Mouse (Mus musculus) liver, embryonic 16.5 days (tissue): ENCODE data around the gene Dnah14. TPM values are rescaled to one million over a fixed set of nuclear protein-coding genes. Genes with fewer than 3 reads are reported as not detected.

Experiments used
- ATAC-seq: fragments of 200-750 bp; cut with Nextera tagmentation; 2 replicates; pipeline ENCODE4 v1.8.0; 2017; ENCODE audit warnings: low read depth, mild to moderate bottlenecking, moderate number of reproducible peaks, moderate library complexity
- H3K27ac ChIP-seq: fragments of 300-500 bp; sonication (generic); 2 replicates; pipeline ENCODE4 v1.5.1; 2014; ENCODE audit warnings: mild to moderate bottlenecking, low read length
- H3K27me3 ChIP-seq: fragments of 300-500 bp; sonication (generic); 2 replicates; pipeline ENCODE4 v1.6.1; 2014; ENCODE audit warnings: low read depth, low read length, mixed read lengths; ENCODE audit not compliant: control insufficient read depth, insufficient read depth
- H3K36me3 ChIP-seq: fragments of 300-500 bp; sonication (generic); 2 replicates; pipeline ENCODE4 v1.6.1; 2014; ENCODE audit warnings: mild to moderate bottlenecking; ENCODE audit not compliant: control insufficient read depth, insufficient read depth
- H3K4me1 ChIP-seq: fragments of 300-500 bp; sonication (generic); 2 replicates; pipeline ENCODE4 v1.6.1; 2014; ENCODE audit warnings: low read depth, low read length, mixed read lengths; ENCODE audit not compliant: control insufficient read depth
- H3K4me2 ChIP-seq: fragments of 300-500 bp; sonication (generic); 2 replicates; pipeline ENCODE4 v1.6.1; 2014; ENCODE audit warnings: low read depth, low read length, mixed read lengths
- H3K4me3 ChIP-seq: fragments of 300-500 bp; sonication (generic); 2 replicates; pipeline ENCODE4 v1.5.1; 2014; ENCODE audit warnings: low read depth, mild to moderate bottlenecking, low read length
- H3K9ac ChIP-seq: fragments of 300-500 bp; sonication (generic); 2 replicates; pipeline ENCODE4 v1.6.1; 2014; ENCODE audit warnings: low read depth, low read length
- H3K9me3 ChIP-seq: fragments of 300-500 bp; sonication (generic); replicated peaks from 2 replicates; pipeline ENCODE4 v1.6.1; 2016; ENCODE audit warnings: low read length; ENCODE audit not compliant: control insufficient read depth
- WGBS: fragments of 180-500 bp; shearing (Covaris S2); extraction: QIAGEN DNeasy Blood & Tissue Kit; methylation state at CpG from one replicate; pipeline ENCODE4 v1.1.7; 2014; ENCODE audit not compliant: insufficient replicate concordance; 5-methylcytosine and 5-hydroxymethylcytosine counted together
- polyA plus RNA-seq: library from polyadenylated mRNA; unstranded; fragments of >200 nt; fragmentation: Nextera tagmentation; extraction: Ambion mirVana; gene quantifications from 2 replicates; pipeline ENCODE4 v1.2.1, GENCODE M21; 2015

Dnah14 gene
- polyA plus RNA-seq, 1 experiment from 2014 or later: 2.3 TPM

GRCm38 (mm10) chr1:181799911-181800310 is 223.6 kb downstream of the Dnah14 start:
- Histone ChIP-seq H3K27me3 (no peaks in the 10 kb centered on the region), H3K4me1 (no peaks in the 10 kb centered on the region), H3K9me3 (no peaks in the 10 kb centered on the region), H3K4me2 (no peak overlapping the region), H3K27ac (no peak overlapping the region), H3K9ac (no peak overlapping the region), H3K36me3 (no peaks in the 10 kb centered on the region), H3K4me3 (no peak overlapping the region)
- no peak for ATAC-seq
- 67% methylated on average over 3 of the region's 3 CpGs for WGBS

- Histone ChIP-seq H3K4me3 (no peak overlapping the region), H3K27ac (no peak overlapping the region), H3K27me3 (no peaks in the 10 kb centered on the region), H3K9me3 (no peaks in the 10 kb centered on the region), H3K4me1 (no peaks in the 10 kb centered on the region), H3K4me2 (no peak overlapping the region), H3K36me3 (no peaks in the 10 kb centered on the region), H3K9ac (no peak overlapping the region)
- ATAC-seq: no peak
- WGBS: 61% methylated on average over 4 of the region's 4 CpGs
Observed at GRCm38 (mm10) chr1:181800667-181801066, 224.3 kb downstream of the Dnah14 start.

GRCm38 (mm10) chr1:181811481-181812223 is 235.3 kb downstream of the Dnah14 start:
- no peaks in the 10 kb centered on the region for H3K9me3 ChIP-seq
- no peak overlapping the region for H3K9ac ChIP-seq
- H3K27ac ChIP-seq: no peak overlapping the region
- WGBS: 86% methylated on average over 18 of the region's 18 CpGs
- no peaks in the 10 kb centered on the region for H3K4me1 ChIP-seq
- H3K4me3 ChIP-seq: no peak overlapping the region
- H3K36me3 ChIP-seq: peaks cover 29% of the 10 kb centered on the region
- H3K4me2 ChIP-seq: no peak overlapping the region
- no peaks in the 10 kb centered on the region for H3K27me3 ChIP-seq
- no peak for ATAC-seq

GRCm38 (mm10) chr1:181826716-181827115 is 250.4 kb downstream of the Dnah14 start:
- 95% methylated on average over 7 of the region's 7 CpGs for WGBS
- Histone ChIP-seq H3K36me3 (peaks cover 90% of the 10 kb centered on the region), H3K27me3 (no peaks in the 10 kb centered on the region), H3K9ac (no peak overlapping the region), H3K4me3 (no peak overlapping the region), H3K4me1 (no peaks in the 10 kb centered on the region), H3K27ac (no peak overlapping the region), H3K4me2 (no peak overlapping the region), H3K9me3 (no peaks in the 10 kb centered on the region)
- no peak for ATAC-seq

- Histone ChIP-seq H3K4me1 (no peaks in the 10 kb centered on the region), H3K4me2 (no peak overlapping the region), H3K9ac (no peak overlapping the region), H3K36me3 (peaks cover 91% of the 10 kb centered on the region), H3K27me3 (no peaks in the 10 kb centered on the region), H3K4me3 (no peak overlapping the region), H3K9me3 (no peaks in the 10 kb centered on the region), H3K27ac (no peak overlapping the region)
- ATAC-seq: peak; percentile 15; the same call in 1 of the 2 replicates
- WGBS: 84% methylated on average over 5 of the region's 5 CpGs
Observed at GRCm38 (mm10) chr1:181828365-181828764, 252.0 kb downstream of the Dnah14 start.

GRCm38 (mm10) chr1:181832720-181833119 is 256.4 kb downstream of the Dnah14 start:
- Histone ChIP-seq H3K4me2 (no peak overlapping the region), H3K4me1 (no peaks in the 10 kb centered on the region), H3K36me3 (peaks cover 86% of the 10 kb centered on the region), H3K27ac (no peak overlapping the region), H3K9me3 (no peaks in the 10 kb centered on the region), H3K4me3 (no peak overlapping the region), H3K27me3 (no peaks in the 10 kb centered on the region), H3K9ac (no peak overlapping the region)
- ATAC-seq: no peak
- WGBS: 93% methylated on average over 5 of the region's 5 CpGs

GRCm38 (mm10) chr1:181833143-181833542 is 256.8 kb downstream of the Dnah14 start:
- H3K4me2 ChIP-seq: no peak overlapping the region
- H3K27me3 ChIP-seq: no peaks in the 10 kb centered on the region
- H3K27ac ChIP-seq: no peak overlapping the region
- no peak overlapping the region for H3K9ac ChIP-seq
- peaks cover 86% of the 10 kb centered on the region for H3K36me3 ChIP-seq
- H3K4me3 ChIP-seq: no peak overlapping the region
- WGBS: 84% methylated on average over 6 of the region's 6 CpGs
- H3K9me3 ChIP-seq: no peaks in the 10 kb centered on the region
- no peak for ATAC-seq
- peaks cover 3% of the 10 kb centered on the region; the same call in 1 of the 2 replicates for H3K4me1 ChIP-seq

- WGBS: 78% methylated on average over 5 of the region's 5 CpGs
- Histone ChIP-seq H3K4me1 (peaks cover 24% of the 10 kb centered on the region), H3K9me3 (no peaks in the 10 kb centered on the region), H3K9ac (no peak overlapping the region), H3K27me3 (no peaks in the 10 kb centered on the region), H3K4me3 (no peak overlapping the region), H3K27ac (no peak overlapping the region), H3K4me2 (no peak overlapping the region), H3K36me3 (peaks cover 47% of the 10 kb centered on the region)
- ATAC-seq: no peak
Observed at GRCm38 (mm10) chr1:181838111-181838510, 261.8 kb downstream of the Dnah14 start.

- H3K9me3 ChIP-seq: no peaks in the 10 kb centered on the region
- peak overlapping the region; percentile 97 for H3K9ac ChIP-seq
- peak overlapping the region; percentile 15; the same call in 1 of the 2 replicates for H3K27ac ChIP-seq
- H3K27me3 ChIP-seq: no peaks in the 10 kb centered on the region
- H3K4me2 ChIP-seq: peak overlapping the region; percentile 76
- no peak for ATAC-seq
- WGBS: 10% methylated on average over 6 of the region's 6 CpGs
- H3K36me3 ChIP-seq: peaks cover 30% of the 10 kb centered on the region
- H3K4me1 ChIP-seq: peaks cover 31% of the 10 kb centered on the region
- peak overlapping the region; percentile 75 for H3K4me3 ChIP-seq
Observed at GRCm38 (mm10) chr1:181839746-181840366, 263.5 kb downstream of the Dnah14 start.
